Mouse (Mus musculus) hindbrain, embryonic 14.5 days (tissue): ENCODE measurements around the gene Dgkq. TPM values are rescaled to one million over a fixed set of nuclear protein-coding genes. Genes with fewer than 3 reads are reported as not detected.
A peak's percentile ranks its signal among the peaks of the same experiment; 100 is the strongest.

Experiments used
- ATAC-seq: fragments of 200-750 bp; cut with Nextera tagmentation; 2 replicates; pipeline ENCODE4 v1.8.0; 2017; ENCODE audit warnings: moderate number of reproducible peaks, mild to moderate bottlenecking, moderate TSS enrichment, moderate library complexity; ENCODE audit not compliant: low FRiP score
- DNase-seq: peaks from one replicate; pipeline ENCODE4 v3.0.0-alpha.2; 2015; ENCODE audit warnings: low spot score
- H3K27ac ChIP-seq: fragments of 300-500 bp; sonication (generic); 2 replicates; pipeline ENCODE4 v1.5.1; 2014; ENCODE audit warnings: mild to moderate bottlenecking, moderate library complexity
- H3K27me3 ChIP-seq: fragments of 300-500 bp; sonication (generic); 2 replicates; pipeline ENCODE4 v1.6.1; 2014; ENCODE audit warnings: mild to moderate bottlenecking, low read length, mixed read lengths; ENCODE audit not compliant: control insufficient read depth, insufficient read depth
- H3K36me3 ChIP-seq: fragments of 300-500 bp; sonication (generic); replicated peaks from 2 replicates; pipeline ENCODE4 v1.6.1; 2014; ENCODE audit not compliant: control insufficient read depth, insufficient read depth
- H3K4me1 ChIP-seq: fragments of 300-500 bp; sonication (generic); replicated peaks from 2 replicates; pipeline ENCODE4 v1.6.1; 2014; ENCODE audit warnings: antibody characterized with exemption, low read length, mixed read lengths; ENCODE audit not compliant: control insufficient read depth, insufficient read depth
- H3K4me2 ChIP-seq: fragments of 300-500 bp; sonication (generic); replicated peaks from 2 replicates; pipeline ENCODE4 v1.6.1; 2014; ENCODE audit warnings: mild to moderate bottlenecking, moderate library complexity
- H3K4me3 ChIP-seq: fragments of 300-500 bp; sonication (generic); replicated peaks from 2 replicates; pipeline ENCODE4 v1.5.1; 2014; ENCODE audit warnings: mild to moderate bottlenecking, low read length
- H3K9ac ChIP-seq: fragments of 300-500 bp; sonication (generic); 2 replicates; pipeline ENCODE4 v1.6.1; 2014
- H3K9me3 ChIP-seq: fragments of 300-500 bp; sonication (generic); 2 replicates; pipeline ENCODE4 v1.6.1; 2016; ENCODE audit warnings: low read length; ENCODE audit not compliant: control insufficient read depth
- WGBS: fragments of 180-500 bp; shearing (Covaris S2); extraction: QIAGEN DNeasy Blood & Tissue Kit; methylation state at CpG from one replicate; pipeline ENCODE4 v1.1.7; 2014; 5-methylcytosine and 5-hydroxymethylcytosine counted together
- polyA plus RNA-seq: library from polyadenylated mRNA; unstranded; fragments of >200 nt; fragmentation: Nextera tagmentation; extraction: Ambion mirVana; gene quantifications from 2 replicates; pipeline ENCODE4 v1.2.1, GENCODE M21; 2014

Gene Dgkq
- polyA plus RNA-seq, 1 experiment from 2014 or later = 25.3 TPM

DNA sequence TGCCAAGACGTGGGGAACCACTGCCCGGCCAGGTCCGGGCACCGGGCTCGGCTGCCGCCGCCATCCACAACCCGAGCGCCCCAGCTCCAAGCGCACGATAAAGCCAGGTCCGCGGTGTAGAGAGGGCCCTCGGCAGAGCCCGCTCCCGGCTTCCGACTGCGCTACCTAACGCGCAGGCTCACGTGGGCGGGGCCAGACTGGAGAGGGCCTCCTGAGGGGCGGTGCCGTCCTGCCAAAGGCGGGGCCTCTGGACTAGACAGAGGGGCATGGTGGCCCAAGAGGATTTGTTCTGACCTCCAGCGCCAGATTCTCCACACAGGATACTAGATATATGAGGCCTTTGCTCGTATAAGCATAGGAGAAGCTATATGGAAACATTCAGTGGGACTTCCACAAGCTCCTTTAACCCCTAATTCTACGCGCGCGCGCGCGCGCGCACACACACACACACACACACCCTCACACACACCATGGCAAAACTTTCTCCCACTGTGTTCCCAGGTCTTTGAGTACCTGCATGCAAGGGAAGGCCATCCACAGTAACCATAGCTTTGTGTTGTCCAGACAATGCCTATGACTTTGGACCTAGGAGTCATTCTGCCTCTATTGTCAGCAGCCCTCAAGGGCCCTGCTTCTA lies 8.7 kb downstream of the Dgkq start:
- peaks cover 24% of the 10 kb centered on the region for H3K36me3 ChIP-seq
- H3K9me3 ChIP-seq = no peaks in the 10 kb centered on the region
- peaks cover 15% of the 10 kb centered on the region for H3K4me1 ChIP-seq
- peak overlapping the region; percentile 88 for H3K9ac ChIP-seq
- H3K27ac ChIP-seq = no peak overlapping the region
- H3K4me3 ChIP-seq = peak overlapping the region; percentile 80
- peak overlapping the region; percentile 82 for H3K4me2 ChIP-seq
- peak; percentile 85 for DNase-seq
- peak; percentile 98 for ATAC-seq
- WGBS = 14% methylated on average over 36 of the region's 36 CpGs
- H3K27me3 ChIP-seq = no peaks in the 10 kb centered on the region

DNA sequence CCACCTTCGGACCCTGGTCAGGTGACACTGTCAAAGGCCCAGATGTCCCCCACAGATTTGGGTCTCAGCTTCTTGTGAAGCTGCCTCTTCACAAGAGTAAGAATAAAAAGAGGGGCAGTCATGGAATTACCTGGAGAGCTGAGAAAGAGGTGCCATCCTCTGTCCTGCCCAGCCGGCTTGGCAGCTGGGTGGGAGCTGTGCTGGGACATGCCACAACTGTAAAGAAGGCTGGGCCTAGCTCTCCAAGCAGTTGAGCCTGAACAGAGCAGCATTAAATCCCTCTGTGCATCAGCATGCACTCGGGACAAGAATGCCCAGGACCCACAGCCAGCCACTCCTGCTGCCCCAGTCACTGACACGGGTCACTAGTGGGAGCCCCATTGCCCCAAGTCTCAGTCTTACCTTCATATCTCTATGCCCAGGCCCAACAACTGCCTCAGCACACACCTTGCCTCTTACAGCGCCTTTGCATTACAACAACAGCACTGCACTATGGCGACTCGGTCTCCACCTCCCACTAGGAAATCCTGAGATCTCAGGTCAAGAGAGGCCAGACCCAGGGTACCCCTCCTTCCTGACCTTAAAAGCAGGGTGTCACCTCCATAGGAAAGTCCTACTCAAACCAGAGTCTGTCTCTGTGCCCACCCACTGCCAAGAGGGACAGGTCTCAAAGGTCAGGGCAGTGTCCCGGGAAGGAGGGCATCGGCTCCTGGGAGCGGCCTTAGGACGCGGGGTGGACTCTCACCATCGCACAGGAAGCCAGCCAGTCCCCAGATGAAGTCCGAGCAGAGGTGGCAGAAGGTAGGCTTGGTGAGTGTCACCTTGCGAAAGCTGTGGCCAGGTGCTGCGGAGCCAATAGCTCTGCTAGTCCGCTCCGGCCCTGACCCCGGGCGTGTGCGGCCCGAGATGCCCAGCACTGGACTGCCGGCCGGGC lies 9.5 kb downstream of the Dgkq start, which contains the start of gene Idua:
Idua (plus strand) TSS at position 634 of the 934 bp plus-strand sequence.
- no peak within 1 kb of the TSS for H3K27ac ChIP-seq
- H3K4me2 ChIP-seq = peak within 1 kb of the TSS; percentile 82
- no peaks in the 10 kb centered on the region for H3K9me3 ChIP-seq
- H3K4me3 ChIP-seq = peak within 1 kb of the TSS; percentile 80
- ATAC-seq (peak; percentile 12; the same call in 1 of the 2 replicates), DNase-seq (no peak)
- peak within 1 kb of the TSS; percentile 88 for H3K9ac ChIP-seq
- H3K36me3 ChIP-seq = peaks cover 32% of the 10 kb centered on the region
- no peaks in the 10 kb centered on the region for H3K27me3 ChIP-seq
- H3K4me1 ChIP-seq = peaks cover 15% of the 10 kb centered on the region
- WGBS = 11% methylated on average over 24 of the region's 24 CpGs

DNA sequence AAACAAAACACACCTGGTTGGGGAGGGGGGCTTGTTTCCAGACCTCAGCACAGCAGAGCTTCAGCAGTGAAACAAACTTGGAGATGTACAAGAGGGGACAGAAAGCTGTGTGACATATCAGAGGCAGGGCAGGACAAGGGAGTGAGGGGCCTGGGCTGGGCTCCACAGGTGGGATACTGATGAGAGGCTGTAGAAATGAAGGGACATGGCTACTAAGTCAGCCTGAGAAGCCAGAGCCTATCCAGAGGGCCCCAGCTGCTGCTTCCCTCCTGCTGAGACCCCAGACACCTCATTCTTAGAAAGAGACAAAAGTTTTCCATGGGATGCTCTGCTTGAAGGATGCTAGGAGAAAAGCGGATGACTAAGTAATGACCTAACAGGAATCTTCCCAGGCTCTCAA lies 10.9 kb downstream of the Dgkq start:
- Histone ChIP-seq H3K9ac (peak overlapping the region; percentile 88; the same call in 1 of the 2 replicates), H3K4me1 (peaks cover 15% of the 10 kb centered on the region), H3K27ac (no peak overlapping the region), H3K4me2 (no peak overlapping the region; the same call in 1 of the 2 replicates), H3K9me3 (no peaks in the 10 kb centered on the region), H3K36me3 (peaks cover 46% of the 10 kb centered on the region), H3K27me3 (no peaks in the 10 kb centered on the region), H3K4me3 (no peak overlapping the region)
- WGBS = 90% methylated on average over 1 of the region's 1 CpGs
- DNase-seq (no peak), ATAC-seq (no peak)

DNA sequence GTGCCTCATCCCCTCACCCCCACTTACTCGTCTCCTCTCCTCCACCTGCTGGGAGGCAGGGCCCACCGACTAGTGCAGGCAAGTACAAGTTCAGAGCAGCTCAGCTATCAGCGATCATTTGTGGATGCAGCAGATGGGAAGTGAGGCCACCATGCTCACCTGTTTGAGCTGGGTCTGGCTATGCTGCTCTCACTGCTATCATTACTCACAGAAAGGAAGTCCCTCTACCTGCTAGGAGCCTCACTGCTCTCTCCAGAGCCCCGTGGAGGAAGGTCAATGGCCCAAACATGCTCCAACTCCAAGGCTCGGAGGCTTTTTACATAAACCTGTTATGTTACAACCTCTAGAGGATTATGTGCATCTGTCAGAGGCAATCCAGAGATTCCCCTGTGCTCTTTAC lies 12.1 kb downstream of the Dgkq start:
- no peak overlapping the region for H3K4me2 ChIP-seq
- H3K27me3 ChIP-seq = no peaks in the 10 kb centered on the region
- H3K4me1 ChIP-seq = peaks cover 15% of the 10 kb centered on the region
- 78% methylated on average over 5 of the region's 5 CpGs for WGBS
- ATAC-seq (no peak), DNase-seq (no peak)
- no peak overlapping the region for H3K27ac ChIP-seq
- peaks cover 57% of the 10 kb centered on the region for H3K36me3 ChIP-seq
- no peak overlapping the region for H3K4me3 ChIP-seq
- no peak overlapping the region for H3K9ac ChIP-seq
- H3K9me3 ChIP-seq = no peaks in the 10 kb centered on the region

DNA sequence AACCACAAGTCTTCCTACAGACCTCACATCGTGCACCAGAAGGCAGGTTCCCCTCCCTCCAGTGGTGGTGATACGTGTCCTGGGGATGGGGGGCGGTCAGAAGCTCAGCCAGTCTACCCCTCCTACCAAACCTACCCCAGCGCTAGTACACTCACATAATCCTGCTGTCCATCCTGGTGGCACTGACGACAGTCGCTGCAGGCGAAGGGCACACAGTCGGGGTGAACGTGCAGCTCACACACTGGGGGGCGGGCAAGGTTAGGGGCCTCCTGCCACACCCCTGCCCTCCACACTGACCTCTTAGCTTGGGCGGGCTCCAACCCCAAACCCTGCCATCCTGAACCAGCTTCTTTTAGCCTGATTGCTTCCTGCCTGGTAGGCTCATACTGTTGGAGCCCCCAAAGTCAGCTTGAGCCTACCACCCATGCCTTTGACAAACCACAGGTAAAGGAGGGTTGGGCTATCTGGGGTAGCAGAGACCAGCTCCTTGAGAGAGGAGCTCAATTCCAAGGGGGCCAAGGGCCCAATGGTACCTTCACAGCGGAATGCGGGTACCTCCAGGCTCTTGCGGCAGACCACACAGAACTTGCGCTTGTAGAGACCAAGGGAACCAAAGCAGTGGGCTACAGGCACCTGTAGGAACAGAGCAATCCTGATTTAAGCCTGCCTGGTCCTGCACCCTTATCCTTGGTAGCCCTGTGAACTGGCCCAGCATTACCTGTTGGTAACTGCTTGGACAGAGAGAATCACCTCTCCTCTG lies 13.4 kb downstream of the Dgkq start:
- Histone ChIP-seq H3K4me1 (peaks cover 15% of the 10 kb centered on the region), H3K27ac (no peak overlapping the region), H3K9me3 (no peaks in the 10 kb centered on the region), H3K4me2 (no peak overlapping the region), H3K36me3 (peaks cover 69% of the 10 kb centered on the region), H3K9ac (no peak overlapping the region), H3K4me3 (no peak overlapping the region), H3K27me3 (no peaks in the 10 kb centered on the region)
- 94% methylated on average over 15 of the region's 15 CpGs for WGBS
- DNase-seq = no peak
- no peak for ATAC-seq

DNA sequence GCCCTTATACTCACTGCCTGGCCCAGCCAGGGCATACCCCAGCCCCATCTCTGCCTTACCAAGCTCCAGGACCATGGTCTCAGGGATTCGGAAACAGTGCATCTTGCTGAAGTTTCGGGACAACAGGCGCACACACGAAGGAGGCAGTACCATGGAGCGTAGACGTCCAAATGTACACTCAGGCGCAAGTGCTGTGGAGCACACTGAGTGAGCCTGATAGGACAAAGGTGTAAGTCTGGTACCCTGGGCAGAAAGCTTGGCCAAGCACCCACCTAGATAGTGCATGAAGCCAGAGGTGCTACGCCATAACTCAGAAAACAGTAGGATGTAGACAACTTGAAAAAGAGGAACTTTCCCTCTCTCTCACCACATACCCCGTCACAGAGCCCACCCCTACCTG lies 14.1 kb downstream of the Dgkq start:
- Histone ChIP-seq H3K4me2 (no peak overlapping the region), H3K9ac (no peak overlapping the region), H3K27me3 (no peaks in the 10 kb centered on the region), H3K9me3 (no peaks in the 10 kb centered on the region), H3K36me3 (peaks cover 76% of the 10 kb centered on the region), H3K27ac (no peak overlapping the region), H3K4me1 (peaks cover 15% of the 10 kb centered on the region), H3K4me3 (no peak overlapping the region)
- 96% methylated on average over 9 of the region's 9 CpGs for WGBS
- DNase-seq = no peak
- no peak for ATAC-seq

- Histone ChIP-seq H3K4me2 (no peak overlapping the region), H3K4me1 (peaks cover 11% of the 10 kb centered on the region), H3K4me3 (no peak overlapping the region), H3K9ac (no peak overlapping the region), H3K36me3 (peaks cover 85% of the 10 kb centered on the region), H3K27ac (no peak overlapping the region), H3K9me3 (no peaks in the 10 kb centered on the region), H3K27me3 (no peaks in the 10 kb centered on the region)
- DNase-seq (no peak), ATAC-seq (no peak)
- WGBS = 94% methylated on average over 10 of the region's 10 CpGs
Measured at GRCm38 (mm10) chr5:108654444-108654990, 15.0 kb downstream of the Dgkq start.

DNA sequence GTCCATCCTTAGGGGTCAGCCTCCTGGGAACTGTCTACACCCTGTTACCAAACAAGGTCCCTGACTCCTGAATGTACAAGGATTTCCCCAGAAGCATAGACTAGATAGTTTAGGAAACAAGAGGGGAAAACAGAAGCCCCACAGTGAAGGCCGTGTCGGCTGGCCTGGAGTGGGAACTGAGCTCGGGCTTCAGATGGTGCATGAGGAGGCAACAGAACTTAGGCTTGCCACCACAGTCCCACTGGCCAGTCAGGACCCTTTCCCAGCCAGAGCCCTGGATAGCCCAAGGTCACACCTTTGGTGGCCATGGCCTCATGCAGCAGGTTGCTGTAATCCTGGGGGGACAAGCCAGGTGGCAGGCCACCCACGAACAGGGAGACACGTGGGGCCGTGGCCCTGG lies 16.1 kb downstream of the Dgkq start:
- Histone ChIP-seq H3K4me3 (no peak overlapping the region), H3K4me1 (no peaks in the 10 kb centered on the region), H3K9ac (no peak overlapping the region), H3K9me3 (no peaks in the 10 kb centered on the region), H3K4me2 (no peak overlapping the region), H3K27me3 (no peaks in the 10 kb centered on the region), H3K36me3 (peaks cover 97% of the 10 kb centered on the region), H3K27ac (no peak overlapping the region)
- no peak for DNase-seq
- no peak for ATAC-seq
- WGBS = 92% methylated on average over 6 of the region's 6 CpGs
